Mouse (Mus musculus) CD4-positive helper T cell, adult 2 months (primary cell): Measurements from ENCODE around the gene Slc6a6.

Source experiments
- DNase-seq: peaks from one replicate; pipeline ENCODE4 v3.0.0-alpha.2; 2012; ENCODE audit warnings: low read depth, missing footprints, low spot score

Gene Slc6a6

GRCm38 (mm10) chr6:91669270-91669669 lies 14.6 kb upstream of the Slc6a6 start:
- no peak for DNase-seq

GRCm38 (mm10) chr6:91670224-91670623 lies 13.6 kb upstream of the Slc6a6 start:
- DNase-seq = no peak

GRCm38 (mm10) chr6:91674757-91675350 lies 9.0 kb upstream of the Slc6a6 start:
- DNase-seq = no peak

- DNase-seq = no peak
Observed at GRCm38 (mm10) chr6:91678506-91679094, 5.3 kb upstream of the Slc6a6 start.

- peak; percentile 90 for DNase-seq
Observed at GRCm38 (mm10) chr6:91679095-91679577, 4.7 kb upstream of the Slc6a6 start.

GRCm38 (mm10) chr6:91679716-91680115 lies 4.1 kb upstream of the Slc6a6 start:
- DNase-seq = no peak

GRCm38 (mm10) chr6:91681841-91682240 lies 2.0 kb upstream of the Slc6a6 start:
- DNase-seq = no peak

GRCm38 (mm10) chr6:91683121-91683520 lies 732 bp upstream of the Slc6a6 start:
- peak; percentile 79 for DNase-seq

GRCm38 (mm10) chr6:91684474-91684829 lies 599 bp downstream of the Slc6a6 start:
- no peak for DNase-seq

- no peak for DNase-seq
Observed at GRCm38 (mm10) chr6:91684831-91685532, 1.1 kb downstream of the Slc6a6 start.

GRCm38 (mm10) chr6:91685533-91685883 lies 1.7 kb downstream of the Slc6a6 start:
- no peak for DNase-seq

- no peak for DNase-seq
Observed at GRCm38 (mm10) chr6:91685896-91686295, 2.0 kb downstream of the Slc6a6 start.

GRCm38 (mm10) chr6:91686597-91686996 lies 2.7 kb downstream of the Slc6a6 start:
- no peak for DNase-seq

GRCm38 (mm10) chr6:91688021-91688420 lies 4.2 kb downstream of the Slc6a6 start:
- DNase-seq = no peak

GRCm38 (mm10) chr6:91689231-91689630 lies 5.4 kb downstream of the Slc6a6 start:
- DNase-seq = no peak

GRCm38 (mm10) chr6:91690222-91690621 lies 6.4 kb downstream of the Slc6a6 start:
- no peak for DNase-seq

- no peak for DNase-seq
Observed at GRCm38 (mm10) chr6:91690646-91691045, 6.8 kb downstream of the Slc6a6 start.

- no peak for DNase-seq
Observed at GRCm38 (mm10) chr6:91691576-91691975, 7.7 kb downstream of the Slc6a6 start.

GRCm38 (mm10) chr6:91693301-91693886 lies 9.5 kb downstream of the Slc6a6 start:
- no peak for DNase-seq

GRCm38 (mm10) chr6:91694610-91695009 lies 10.8 kb downstream of the Slc6a6 start:
- no peak for DNase-seq

- DNase-seq = no peak
Observed at GRCm38 (mm10) chr6:91698831-91699230, 15.0 kb downstream of the Slc6a6 start.

- DNase-seq = no peak
Observed at GRCm38 (mm10) chr6:91699482-91700200, 15.8 kb downstream of the Slc6a6 start.
